Mouse (Mus musculus) heart, embryonic 15.5 days (tissue): Measurements from ENCODE around the gene Skap1. TPM values are rescaled to one million over a fixed set of nuclear protein-coding genes. Genes with fewer than 3 reads are reported as not detected.

Experiments
- ATAC-seq: fragments of 200-750 bp; cut with Nextera tagmentation; replicated peaks from 2 replicates; pipeline ENCODE4 v1.8.0; 2017; ENCODE audit warnings: low read depth, moderate TSS enrichment; ENCODE audit not compliant: insufficient number of reproducible peaks, insufficient read depth, low FRiP score
- H3K27ac ChIP-seq: fragments of 300-500 bp; sonication (generic); 2 replicates; pipeline ENCODE4 v1.5.1; 2015; ENCODE audit warnings: mild to moderate bottlenecking, inconsistent platforms
- H3K27me3 ChIP-seq: fragments of 300-500 bp; sonication (generic); 2 replicates; pipeline ENCODE4 v1.6.1; 2015; ENCODE audit warnings: inconsistent platforms
- H3K36me3 ChIP-seq: fragments of 300-500 bp; sonication (generic); 2 replicates; pipeline ENCODE4 v1.6.1; 2015; ENCODE audit warnings: mild to moderate bottlenecking, inconsistent platforms
- H3K4me1 ChIP-seq: fragments of 300-500 bp; sonication (generic); replicated peaks from 2 replicates; pipeline ENCODE4 v1.6.1; 2015; ENCODE audit warnings: inconsistent platforms
- H3K4me2 ChIP-seq: fragments of 300-500 bp; sonication (generic); 2 replicates; pipeline ENCODE4 v1.6.1; 2015; ENCODE audit warnings: inconsistent platforms, mild to moderate bottlenecking, moderate library complexity
- H3K4me3 ChIP-seq: fragments of 300-500 bp; sonication (generic); 2 replicates; pipeline ENCODE4 v1.5.1; 2015; ENCODE audit warnings: mild to moderate bottlenecking, inconsistent platforms
- H3K9ac ChIP-seq: fragments of 300-500 bp; sonication (generic); 2 replicates; pipeline ENCODE4 v1.6.1; 2015; ENCODE audit warnings: mild to moderate bottlenecking, inconsistent platforms
- H3K9me3 ChIP-seq: fragments of 300-500 bp; sonication (generic); replicated peaks from 2 replicates; pipeline ENCODE4 v1.6.1; 2016; ENCODE audit warnings: inconsistent platforms
- WGBS: fragments of 180-500 bp; shearing (Covaris S2); methylation state at CpG from one replicate; pipeline ENCODE4 v1.1.7; 2015; ENCODE audit warnings: mixed read lengths; 5-methylcytosine and 5-hydroxymethylcytosine counted together
- polyA plus RNA-seq: library from polyadenylated mRNA; unstranded; fragments of >200 nt; fragmentation: Nextera tagmentation; extraction: Ambion mirVana; gene quantifications from 2 replicates; pipeline ENCODE4 v1.2.1, GENCODE M21; 2015

Gene Skap1
- polyA plus RNA-seq, 1 experiment from 2014 or later = 0.91 TPM

DNA sequence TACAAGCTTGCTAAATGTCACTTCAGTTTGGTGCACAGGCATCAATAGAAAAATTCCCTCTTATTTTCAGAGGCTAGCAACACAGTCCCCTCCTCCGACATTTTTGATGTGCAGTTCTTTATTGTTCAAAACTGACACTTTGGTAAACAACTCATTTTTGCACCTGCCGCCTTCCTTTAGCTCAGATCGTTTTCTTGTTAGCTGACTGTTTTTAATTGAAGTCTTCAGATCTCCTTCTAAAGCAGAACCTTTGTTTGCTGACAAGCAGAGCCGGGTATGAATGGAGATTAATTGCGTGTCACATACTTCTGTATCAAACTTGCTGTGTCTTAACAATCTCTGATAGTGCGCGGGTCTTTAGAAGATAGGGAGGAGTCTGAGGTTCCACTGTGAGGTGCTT lies 2.0 kb downstream of the Skap1 start:
- Histone ChIP-seq H3K27me3 (peaks cover 58% of the 10 kb centered on the region), H3K9ac (no peak overlapping the region), H3K4me2 (no peak overlapping the region), H3K9me3 (no peaks in the 10 kb centered on the region), H3K27ac (no peak overlapping the region), H3K4me3 (no peak overlapping the region), H3K4me1 (peaks cover 18% of the 10 kb centered on the region), H3K36me3 (no peaks in the 10 kb centered on the region)
- WGBS = 54% methylated on average over 7 of the region's 7 CpGs
- ATAC-seq = no peak

DNA sequence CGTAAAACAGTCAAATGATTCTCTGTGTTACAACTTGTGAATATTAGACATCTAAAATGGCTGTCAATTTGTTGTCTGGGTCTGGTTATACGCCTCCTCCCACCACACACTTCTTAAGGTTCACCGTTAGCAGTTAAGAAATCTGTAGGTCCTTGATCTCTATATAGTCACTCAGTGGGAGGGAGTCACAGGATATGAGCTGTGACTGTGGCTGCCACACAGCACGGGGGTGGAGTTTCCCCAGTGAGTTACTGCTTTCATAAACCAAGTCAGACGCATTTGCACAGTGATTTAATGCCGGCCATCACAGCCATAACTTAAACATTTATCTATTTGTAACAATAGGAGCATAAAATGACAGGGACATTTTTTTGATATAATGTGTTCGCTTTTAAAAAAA lies 2.6 kb downstream of the Skap1 start:
- no peak overlapping the region for H3K4me2 ChIP-seq
- no peak overlapping the region for H3K9ac ChIP-seq
- 56% methylated on average over 7 of the region's 7 CpGs for WGBS
- H3K36me3 ChIP-seq = no peaks in the 10 kb centered on the region
- no peak overlapping the region for H3K27ac ChIP-seq
- peaks cover 13% of the 10 kb centered on the region for H3K4me1 ChIP-seq
- ATAC-seq = no peak
- H3K9me3 ChIP-seq = no peaks in the 10 kb centered on the region
- no peak overlapping the region for H3K4me3 ChIP-seq
- peaks cover 52% of the 10 kb centered on the region for H3K27me3 ChIP-seq

DNA sequence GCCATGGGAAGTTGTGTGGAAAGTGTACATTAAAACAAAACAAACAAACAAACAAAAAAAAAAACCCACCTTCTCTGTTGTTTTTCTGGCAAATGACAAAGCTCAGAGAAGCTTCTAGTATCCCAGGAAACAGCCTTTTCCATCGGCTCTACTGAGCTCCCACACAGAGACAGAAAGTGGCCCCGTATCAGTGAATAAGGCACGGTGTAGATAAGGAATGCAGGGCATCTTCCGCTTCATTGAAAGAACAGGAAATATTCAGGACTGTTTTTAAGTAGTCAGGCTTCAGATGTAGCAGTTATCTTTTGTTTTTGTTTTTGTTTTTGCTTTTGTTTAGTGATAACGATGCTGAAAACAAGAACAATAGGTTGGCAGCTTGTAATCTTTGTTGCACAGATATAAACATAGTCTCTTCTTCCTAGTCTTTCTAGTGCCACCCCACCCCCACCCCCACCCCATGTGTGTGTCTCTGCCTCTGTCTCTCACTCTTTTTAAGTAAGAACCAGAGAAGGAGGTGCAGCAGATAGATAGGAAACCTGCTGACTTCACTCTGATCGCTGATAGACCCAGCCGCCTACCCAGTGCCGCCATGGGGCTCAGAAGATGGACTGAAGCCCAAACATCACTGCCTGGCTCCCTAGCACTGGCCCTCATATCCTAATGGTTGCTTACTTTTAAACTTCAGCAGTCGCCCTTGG lies 3.8 kb downstream of the Skap1 start:
- H3K27me3 ChIP-seq = peaks cover 40% of the 10 kb centered on the region
- H3K36me3 ChIP-seq = no peaks in the 10 kb centered on the region
- 28% methylated on average over 9 of the region's 9 CpGs for WGBS
- no peak overlapping the region for H3K4me3 ChIP-seq
- no peak overlapping the region for H3K27ac ChIP-seq
- ATAC-seq = no peak
- no peaks in the 10 kb centered on the region for H3K9me3 ChIP-seq
- peaks cover 8% of the 10 kb centered on the region for H3K4me1 ChIP-seq
- H3K9ac ChIP-seq = no peak overlapping the region
- no peak overlapping the region for H3K4me2 ChIP-seq

DNA sequence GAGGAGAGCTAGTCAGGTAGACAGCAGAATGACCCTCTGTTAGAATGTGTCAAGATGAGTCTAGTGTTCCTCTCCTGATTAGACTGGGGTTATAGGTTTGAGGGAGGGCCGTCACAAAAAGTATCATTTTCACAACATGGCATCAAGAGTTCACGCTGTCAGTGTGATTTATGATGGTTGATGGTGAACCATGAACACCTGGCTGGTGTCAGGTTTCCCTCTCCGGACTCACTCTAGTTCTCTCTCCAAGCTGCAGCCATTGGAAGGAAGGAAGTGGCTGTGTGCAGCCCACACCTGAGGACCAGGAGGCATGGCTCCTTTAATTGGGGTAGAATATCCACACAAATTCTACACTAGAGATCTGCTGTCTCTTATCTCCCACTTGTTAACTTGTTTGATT lies 18.3 kb downstream of the Skap1 start:
- ATAC-seq = no peak
- no peaks in the 10 kb centered on the region for H3K36me3 ChIP-seq
- H3K4me3 ChIP-seq = no peak overlapping the region
- no peaks in the 10 kb centered on the region for H3K27me3 ChIP-seq
- H3K4me1 ChIP-seq = no peaks in the 10 kb centered on the region
- no peak overlapping the region for H3K4me2 ChIP-seq
- no peak overlapping the region for H3K27ac ChIP-seq
- H3K9me3 ChIP-seq = no peaks in the 10 kb centered on the region
- H3K9ac ChIP-seq = no peak overlapping the region
- WGBS = 62% methylated on average over 3 of the region's 3 CpGs

DNA sequence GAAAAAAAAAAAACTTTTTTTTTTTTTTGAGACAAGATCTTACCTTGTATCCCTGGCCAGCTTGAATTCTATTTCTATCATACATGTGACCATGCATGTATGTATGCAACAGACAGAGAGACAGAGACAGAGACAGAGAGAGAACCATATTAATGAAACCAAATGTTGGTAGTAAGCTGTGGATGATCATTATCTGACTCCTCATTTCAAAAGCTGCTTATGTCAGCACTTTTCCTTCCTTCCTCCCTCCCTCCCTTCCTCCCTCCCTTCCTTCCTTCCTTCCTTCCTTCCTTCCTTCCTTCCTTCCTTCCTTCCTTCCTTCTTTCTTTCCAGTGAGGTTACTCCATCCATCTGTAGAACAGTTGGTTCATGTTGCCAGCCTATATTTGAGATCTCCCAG lies 18.8 kb downstream of the Skap1 start:
- no peak for ATAC-seq
- Histone ChIP-seq H3K27ac (no peak overlapping the region), H3K4me2 (no peak overlapping the region), H3K9ac (no peak overlapping the region), H3K4me1 (no peaks in the 10 kb centered on the region), H3K36me3 (no peaks in the 10 kb centered on the region), H3K9me3 (no peaks in the 10 kb centered on the region), H3K4me3 (no peak overlapping the region), H3K27me3 (no peaks in the 10 kb centered on the region)

DNA sequence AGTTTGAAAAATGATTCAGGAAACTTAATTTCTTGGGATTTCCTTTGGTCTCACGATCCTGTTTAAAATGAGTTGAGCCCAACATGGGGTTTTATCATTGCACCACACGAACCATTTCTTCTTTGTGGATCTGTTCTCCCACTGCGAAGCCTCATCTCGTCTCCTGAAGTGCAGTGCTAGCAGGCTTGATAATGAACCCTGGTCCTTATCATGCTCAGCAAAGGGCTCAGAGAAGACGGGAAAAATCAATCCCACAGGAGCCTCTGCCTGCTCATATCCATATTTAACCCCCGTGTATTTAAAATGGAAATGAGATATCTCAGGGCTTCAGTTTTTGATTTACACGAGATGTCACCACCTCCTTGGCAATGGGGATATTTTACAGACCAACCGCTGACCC lies 34.1 kb downstream of the Skap1 start:
- WGBS = 34% methylated on average over 8 of the region's 8 CpGs
- no peaks in the 10 kb centered on the region for H3K36me3 ChIP-seq
- no peaks in the 10 kb centered on the region for H3K9me3 ChIP-seq
- H3K4me1 ChIP-seq = 0 out of 2 replicates have a peak, but pooled peaks cover 3% of the 10 kb centered on the region
- no peak for ATAC-seq
- peaks cover 11% of the 10 kb centered on the region for H3K27me3 ChIP-seq
- no peak overlapping the region for H3K4me2 ChIP-seq
- H3K9ac ChIP-seq = no peak overlapping the region
- H3K27ac ChIP-seq = no peak overlapping the region
- H3K4me3 ChIP-seq = no peak overlapping the region

DNA sequence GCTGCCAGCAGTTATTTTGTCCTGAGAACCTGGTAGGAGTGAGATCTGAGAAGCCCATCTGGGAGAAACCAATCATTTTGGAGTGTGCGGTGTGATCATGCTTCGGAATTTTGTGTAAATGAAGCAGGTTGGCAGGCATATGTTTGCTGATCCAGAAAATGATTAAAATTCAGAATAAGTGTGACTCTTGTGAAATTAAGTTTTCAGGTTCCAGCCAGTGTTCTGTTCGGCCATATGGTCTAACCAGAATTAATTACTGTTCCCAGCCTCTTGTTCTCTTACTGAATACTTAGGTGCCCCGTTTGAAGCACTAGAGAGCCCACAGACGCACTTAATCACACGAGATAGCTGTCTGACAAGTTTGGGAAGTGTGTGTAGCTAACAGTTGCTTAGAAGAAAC lies 36.6 kb downstream of the Skap1 start:
- Histone ChIP-seq H3K9ac (no peak overlapping the region), H3K36me3 (no peaks in the 10 kb centered on the region), H3K4me2 (no peak overlapping the region), H3K4me3 (no peak overlapping the region), H3K4me1 (0 out of 2 replicates have a peak, but pooled peaks cover 3% of the 10 kb centered on the region), H3K9me3 (no peaks in the 10 kb centered on the region), H3K27ac (no peak overlapping the region), H3K27me3 (peaks cover 11% of the 10 kb centered on the region)
- 47% methylated on average over 6 of the region's 6 CpGs for WGBS
- no peak for ATAC-seq

DNA sequence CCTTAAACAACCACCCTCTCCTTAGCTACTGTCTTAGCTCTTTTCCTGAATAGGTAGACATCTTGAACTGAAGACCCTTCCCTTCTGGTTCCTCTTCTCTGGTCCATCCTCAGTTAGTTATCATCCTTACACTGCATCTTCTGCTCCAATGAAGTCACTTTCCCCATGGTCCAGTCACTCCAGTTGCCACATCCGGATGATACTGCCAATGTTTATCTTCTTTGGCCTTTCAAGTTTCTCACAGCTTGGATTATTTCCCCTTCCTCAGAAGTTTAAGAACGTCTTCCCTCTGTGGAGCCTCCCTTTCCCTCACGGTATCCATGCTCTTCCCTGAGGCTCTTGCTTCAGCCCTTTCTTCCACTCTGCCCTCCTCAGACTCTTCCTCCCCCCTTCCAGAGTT lies 38.6 kb downstream of the Skap1 start:
- Histone ChIP-seq H3K9ac (no peak overlapping the region), H3K27me3 (peaks cover 11% of the 10 kb centered on the region), H3K9me3 (no peaks in the 10 kb centered on the region), H3K36me3 (no peaks in the 10 kb centered on the region), H3K4me3 (no peak overlapping the region), H3K27ac (no peak overlapping the region), H3K4me1 (0 out of 2 replicates have a peak, but pooled peaks cover 3% of the 10 kb centered on the region), H3K4me2 (no peak overlapping the region)
- ATAC-seq = no peak
- WGBS = 59% methylated on average over 3 of the region's 3 CpGs

DNA sequence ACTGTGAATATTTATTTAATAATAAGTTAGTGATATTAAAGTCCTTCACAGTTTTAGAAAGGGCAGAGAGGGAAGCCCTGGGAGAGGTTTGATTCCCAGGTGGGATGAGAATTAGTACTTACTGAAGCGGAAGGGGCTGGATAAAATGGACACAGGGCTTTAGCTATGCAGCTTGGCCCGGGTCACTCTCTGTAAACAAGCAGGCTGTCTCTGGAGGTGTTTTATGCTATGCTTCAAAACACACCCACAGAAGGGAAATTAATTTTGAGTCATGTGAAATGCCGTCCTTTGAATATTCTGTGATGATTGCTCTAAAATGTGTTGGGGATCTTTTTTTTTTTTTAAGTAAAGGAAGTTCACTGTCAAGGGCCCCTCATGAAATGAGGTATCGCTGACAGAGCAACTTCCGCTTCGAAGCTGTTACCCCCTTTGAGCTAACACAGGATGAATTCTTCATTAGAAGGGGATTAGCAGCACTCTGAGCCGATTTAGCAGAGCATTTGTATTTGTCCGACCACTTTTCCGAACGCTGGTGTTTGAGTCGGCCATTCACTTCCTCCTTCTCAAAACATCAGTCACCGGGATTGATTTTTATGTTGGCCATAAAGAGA lies 40.2 kb downstream of the Skap1 start:
- no peak for ATAC-seq
- H3K4me3 ChIP-seq = no peak overlapping the region
- no peak overlapping the region for H3K4me2 ChIP-seq
- no peaks in the 10 kb centered on the region for H3K9me3 ChIP-seq
- no peak overlapping the region for H3K27ac ChIP-seq
- peaks cover 8% of the 10 kb centered on the region; the same call in 1 of the 2 replicates for H3K27me3 ChIP-seq
- no peaks in the 10 kb centered on the region for H3K36me3 ChIP-seq
- 59% methylated on average over 12 of the region's 12 CpGs for WGBS
- no peaks in the 10 kb centered on the region for H3K4me1 ChIP-seq
- no peak overlapping the region for H3K9ac ChIP-seq

DNA sequence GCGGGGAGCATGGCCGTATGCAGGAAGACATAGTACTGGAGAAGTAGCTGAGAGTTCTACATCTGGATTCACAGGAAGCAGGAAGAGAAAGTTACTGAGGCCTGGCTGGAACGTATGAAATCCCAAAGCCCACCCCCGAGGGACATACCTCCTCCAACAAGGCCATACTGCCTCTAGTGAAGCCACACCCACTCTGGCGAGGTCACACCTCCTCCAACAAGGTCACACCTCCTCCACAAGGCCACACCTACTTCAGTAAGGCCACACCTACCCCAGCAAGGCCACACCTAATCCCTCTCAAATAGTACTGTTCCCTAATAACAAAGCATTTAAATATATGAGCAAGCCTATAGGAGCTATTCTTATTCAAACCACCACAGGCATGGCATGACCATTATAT lies 41.4 kb downstream of the Skap1 start:
- H3K36me3 ChIP-seq = no peaks in the 10 kb centered on the region
- H3K9me3 ChIP-seq = no peaks in the 10 kb centered on the region
- no peak for ATAC-seq
- peaks cover 5% of the 10 kb centered on the region; the same call in 1 of the 2 replicates for H3K27me3 ChIP-seq
- no peak overlapping the region for H3K27ac ChIP-seq
- 63% methylated on average over 5 of the region's 5 CpGs for WGBS
- H3K4me2 ChIP-seq = no peak overlapping the region
- no peaks in the 10 kb centered on the region for H3K4me1 ChIP-seq
- no peak overlapping the region for H3K4me3 ChIP-seq
- no peak overlapping the region for H3K9ac ChIP-seq

DNA sequence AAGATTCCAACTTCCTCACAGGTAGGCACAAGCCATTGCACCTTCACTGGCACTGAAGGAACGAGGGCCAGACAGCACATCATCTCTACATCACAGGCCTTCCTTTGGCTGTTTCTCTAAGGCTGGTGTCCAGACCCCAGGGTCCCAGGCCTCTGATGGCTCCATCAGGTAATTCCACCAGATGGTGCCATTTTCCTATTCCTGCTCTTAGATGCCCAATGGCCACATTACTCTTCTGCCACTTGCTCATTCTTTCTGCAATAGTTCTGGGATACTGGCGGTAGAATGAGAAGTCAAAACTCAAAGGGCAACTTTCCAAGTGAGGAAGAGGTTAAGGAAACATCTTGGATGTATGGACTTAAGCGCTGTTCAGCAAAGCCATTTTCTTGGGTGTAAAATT lies 50.8 kb downstream of the Skap1 start:
- ATAC-seq = no peak
- Histone ChIP-seq H3K9ac (no peak overlapping the region), H3K27ac (no peak overlapping the region), H3K27me3 (0 out of 2 replicates have a peak, but pooled peaks cover 8% of the 10 kb centered on the region), H3K4me1 (no peaks in the 10 kb centered on the region), H3K4me3 (no peak overlapping the region), H3K4me2 (no peak overlapping the region), H3K9me3 (no peaks in the 10 kb centered on the region), H3K36me3 (no peaks in the 10 kb centered on the region)
- 84% methylated on average over 3 of the region's 3 CpGs for WGBS

DNA sequence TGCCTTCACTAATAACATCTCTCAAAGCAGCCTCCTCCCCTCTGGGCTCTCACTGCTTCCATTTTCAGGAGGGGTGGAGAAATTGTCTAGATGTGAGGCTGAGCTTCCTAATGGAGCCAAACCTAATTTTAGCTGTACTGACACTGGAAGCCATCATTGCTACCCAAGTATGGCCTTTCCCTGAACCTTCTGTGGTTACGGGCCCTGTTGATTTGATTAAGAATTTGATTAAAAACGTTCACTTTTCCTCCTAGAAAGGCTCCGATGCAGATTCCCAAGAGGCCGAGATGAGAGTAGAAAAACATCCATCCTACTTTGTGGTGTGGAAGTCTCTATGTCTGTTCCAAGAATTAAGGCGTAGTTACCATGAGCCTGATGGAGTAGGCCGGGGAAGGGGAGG lies 60.1 kb downstream of the Skap1 start:
- no peak overlapping the region for H3K27ac ChIP-seq
- no peak overlapping the region for H3K4me2 ChIP-seq
- H3K9ac ChIP-seq = no peak overlapping the region
- no peaks in the 10 kb centered on the region for H3K4me1 ChIP-seq
- H3K9me3 ChIP-seq = no peaks in the 10 kb centered on the region
- no peaks in the 10 kb centered on the region for H3K27me3 ChIP-seq
- no peak overlapping the region for H3K4me3 ChIP-seq
- H3K36me3 ChIP-seq = no peaks in the 10 kb centered on the region
- ATAC-seq = no peak
- WGBS = 69% methylated on average over 6 of the region's 6 CpGs
